Mouse (Mus musculus) mesoderm, embryonic 11.5 days (tissue): ENCODE measurements around the gene Lipo1.
"Not testable (repeated sequence)": the region's sequence is repeated elsewhere in the genome, so short reads cannot be mapped to it uniquely, and the experiment has no call there.

Source experiments
- DNase-seq: peaks from one replicate; pipeline ENCODE4 v3.0.0-alpha.2; 2012; ENCODE audit warnings: low read depth, low spot score

Lipo1 gene

GRCm38 (mm10) chr19:33787359-33787758 is at the start of gene Lipo1:
Lipo1 (minus strand) TSS chr19:33787459.
- DNase-seq: not testable (repeated sequence)

- DNase-seq: no peak
Measured at GRCm38 (mm10) chr19:33786576-33787277, 532 bp downstream of the Lipo1 start.

- DNase-seq: peak; percentile 2
Measured at GRCm38 (mm10) chr19:33761287-33762086, 25.8 kb downstream of the Lipo1 start, which contains the start of gene Lipo3. Lipo3 (minus strand) TSS chr19:33761951.

- not testable (repeated sequence) for DNase-seq
Measured at GRCm38 (mm10) chr19:33751259-33751658, 36.0 kb downstream of the Lipo1 start, which contains the start of gene Lipo2. Lipo2 (minus strand) TSS chr19:33751359.
